Mouse (Mus musculus) layer of hippocampus, adult 11-12 months (tissue): Measurements from ENCODE around the gene Amacr.

Source experiments
- DNase-seq: peaks from one replicate; pipeline ENCODE4 v3.0.0; 2022; ENCODE audit warnings: low spot score

The Amacr gene

DNA sequence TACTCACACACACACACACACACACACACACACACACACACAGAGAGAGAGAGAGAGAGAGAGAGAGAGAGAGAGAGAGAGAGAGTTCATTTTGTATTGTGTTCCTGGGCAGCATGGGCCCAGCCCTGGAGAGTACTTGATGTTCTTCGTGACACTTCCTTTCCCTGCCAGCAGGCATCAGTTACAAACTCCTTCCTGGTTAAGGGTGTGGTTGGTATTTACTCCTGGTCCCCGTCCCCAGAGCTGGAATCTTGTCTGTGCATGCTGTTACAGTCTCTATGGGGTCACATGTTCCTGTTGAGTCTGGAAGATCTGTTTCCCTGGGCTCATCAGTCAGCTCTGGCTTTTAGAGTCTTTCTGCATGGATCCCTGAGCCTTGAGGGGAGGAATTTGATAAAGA lies 8.9 kb downstream of the Amacr start:
- DNase-seq, result no peak

DNA sequence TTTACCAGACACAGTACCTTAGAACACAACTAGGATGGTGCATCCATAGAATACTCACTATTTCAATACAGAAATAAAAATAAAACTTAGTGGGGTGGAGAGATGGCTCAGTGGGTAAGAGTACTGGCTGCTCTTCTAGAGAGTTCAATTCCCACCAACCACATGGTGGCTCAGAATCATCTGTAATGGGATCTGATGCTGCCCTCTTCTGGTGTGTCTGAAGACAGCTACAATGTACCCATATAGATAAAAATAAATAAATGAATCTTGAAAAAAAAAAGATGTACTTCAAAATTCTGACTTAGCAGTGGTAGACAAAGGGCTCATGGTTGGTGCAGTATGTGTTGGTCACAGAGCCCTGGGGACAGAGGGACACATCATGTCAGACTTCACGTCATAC lies 10.0 kb downstream of the Amacr start:
- DNase-seq, result no peak

DNA sequence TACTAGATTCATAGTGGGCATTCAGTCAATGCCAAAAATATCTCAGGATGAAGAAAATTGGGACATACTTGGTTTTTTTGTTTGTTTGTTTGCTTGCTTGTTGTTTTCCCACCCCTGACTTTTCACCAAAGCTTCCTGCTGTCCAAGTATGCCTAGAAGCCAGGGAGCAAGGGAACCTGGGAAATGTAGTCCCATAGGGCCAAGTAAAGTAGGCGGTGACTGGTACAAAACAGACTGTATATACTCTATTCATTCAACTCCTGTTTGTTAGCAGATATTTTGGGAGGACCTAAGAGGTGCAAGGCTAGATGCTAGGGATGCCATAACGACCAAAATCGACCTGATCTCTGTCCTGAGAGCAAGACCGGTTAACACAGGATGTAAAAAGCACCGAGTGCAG lies 18.3 kb downstream of the Amacr start:
- DNase-seq, result no peak

DNA sequence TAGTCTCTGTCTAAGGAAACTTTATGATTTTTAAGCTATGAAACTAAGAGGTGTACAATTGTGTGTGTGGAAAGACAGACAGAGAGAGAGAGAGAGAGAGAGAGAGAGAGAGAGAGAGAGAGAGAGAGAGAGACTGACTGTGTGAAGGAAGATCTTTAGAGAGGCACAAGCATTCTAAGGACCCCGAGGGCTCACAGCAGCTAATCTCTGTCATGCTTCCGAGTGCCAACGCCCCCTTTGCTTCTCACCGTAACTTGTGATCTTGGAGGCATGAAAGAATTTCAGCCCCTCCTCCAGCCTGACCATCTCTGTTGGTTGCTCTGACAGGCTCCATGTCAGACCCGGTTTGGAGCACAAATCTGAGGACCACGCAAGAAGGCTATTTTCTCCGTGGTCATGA lies 18.9 kb downstream of the Amacr start, which contains the start of gene Slc45a2:
Slc45a2 (plus strand) TSS at position 301 of the 400 bp plus-strand sequence.
- no peak for DNase-seq

DNA sequence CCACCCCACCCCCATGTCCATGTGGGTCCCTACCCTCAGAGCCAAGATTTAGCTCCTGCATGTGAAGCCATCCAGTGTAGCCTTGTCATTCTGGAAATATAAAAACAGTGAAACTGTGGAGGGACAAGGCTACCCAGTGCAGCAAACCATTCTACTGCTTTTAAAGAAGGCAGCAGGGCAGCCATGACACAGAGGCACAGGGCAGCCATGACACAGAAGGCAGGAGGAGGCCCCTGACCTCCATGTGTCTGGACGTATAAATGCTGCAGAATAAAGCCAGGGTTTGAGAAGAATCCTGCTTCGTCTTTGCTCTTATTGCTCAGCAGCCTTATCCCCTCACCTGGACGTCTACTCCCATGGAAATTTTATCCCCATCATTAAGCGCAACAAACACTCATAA lies 22.2 kb downstream of the Amacr start:
- DNase-seq, result no peak

DNA sequence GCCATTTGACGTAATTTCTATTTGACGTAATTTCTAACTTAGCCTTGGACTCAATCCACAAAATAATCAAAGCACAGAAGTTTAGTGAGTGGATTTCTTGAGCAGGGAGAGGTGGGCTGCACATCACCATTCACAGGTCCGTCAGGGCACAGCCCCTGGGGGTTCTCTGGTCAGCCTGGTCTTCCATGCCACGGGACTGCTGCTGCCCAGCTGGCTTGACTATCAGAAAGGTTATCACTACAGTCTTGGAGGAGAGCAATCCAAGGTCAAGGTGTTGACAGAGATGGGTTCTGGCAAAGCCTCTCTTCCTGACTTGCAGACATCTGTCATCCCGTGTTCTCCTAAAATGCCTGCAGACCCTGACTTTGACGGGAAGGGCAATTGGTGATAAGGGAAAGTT lies 23.1 kb downstream of the Amacr start:
- no peak for DNase-seq

DNA sequence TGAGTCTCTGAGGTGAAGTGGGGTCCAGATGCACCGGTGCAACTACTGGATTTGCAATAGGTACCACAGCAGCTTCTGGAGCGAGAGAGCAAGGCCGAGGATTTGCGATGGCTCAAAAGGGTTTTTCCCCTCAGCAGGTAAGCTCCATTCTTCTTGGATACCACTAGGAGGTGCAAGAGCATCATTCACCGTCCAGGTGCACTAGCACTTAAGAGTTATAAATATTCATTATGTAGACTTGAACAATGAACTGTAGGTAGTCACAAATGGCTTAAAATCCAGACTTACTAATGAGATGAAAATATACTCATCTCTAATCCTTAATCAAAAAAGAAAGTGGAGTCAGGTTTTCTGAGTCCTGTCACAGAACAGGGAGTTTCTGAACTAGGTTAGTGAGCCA lies 27.2 kb downstream of the Amacr start:
- DNase-seq, result no peak

DNA sequence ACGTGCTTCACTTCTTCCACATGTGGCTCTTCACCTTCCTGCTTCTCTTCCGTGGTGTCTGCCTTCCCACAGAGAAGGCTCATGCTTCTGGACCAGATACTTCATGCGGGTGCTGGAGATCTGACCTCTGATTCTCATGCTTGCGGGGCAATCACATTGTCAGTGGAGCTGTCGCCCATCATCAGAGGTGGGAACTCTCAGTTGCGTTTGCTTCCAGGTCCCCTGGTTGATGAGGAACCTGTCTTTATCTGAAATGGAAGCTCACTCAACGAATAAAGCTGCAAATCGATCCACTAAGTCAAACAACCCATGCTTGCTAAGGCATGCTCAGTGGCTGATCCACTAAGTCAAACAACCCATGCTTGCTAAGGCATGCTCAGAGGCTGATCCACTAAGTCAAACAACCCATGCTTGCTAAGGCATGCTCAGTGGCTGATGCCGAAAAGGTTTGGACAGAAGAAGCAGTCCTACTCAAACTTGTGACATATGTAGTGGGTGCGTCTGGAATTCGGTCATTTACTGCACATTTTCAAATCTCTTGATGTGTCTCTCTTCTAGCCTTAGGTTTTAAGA lies 29.5 kb downstream of the Amacr start:
- no peak for DNase-seq

DNA sequence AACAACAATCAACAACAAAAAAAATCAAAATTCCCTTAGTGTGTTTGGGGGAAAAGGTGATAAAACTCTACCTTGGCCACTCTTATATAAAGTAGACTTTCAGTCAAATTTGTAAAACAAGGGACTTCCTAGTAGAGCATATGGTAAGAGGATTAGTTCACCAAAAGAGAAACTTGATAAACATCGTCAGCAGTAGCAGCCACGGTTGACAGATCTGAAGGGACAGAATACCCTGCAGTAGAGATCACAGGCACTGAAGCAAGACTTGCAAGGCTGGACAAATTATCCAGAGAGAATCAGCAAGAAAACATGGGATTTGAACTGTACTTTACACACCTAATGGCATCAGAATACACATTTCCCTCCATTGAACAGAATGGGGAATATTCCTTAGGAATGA lies 33.4 kb downstream of the Amacr start:
- no peak for DNase-seq

DNA sequence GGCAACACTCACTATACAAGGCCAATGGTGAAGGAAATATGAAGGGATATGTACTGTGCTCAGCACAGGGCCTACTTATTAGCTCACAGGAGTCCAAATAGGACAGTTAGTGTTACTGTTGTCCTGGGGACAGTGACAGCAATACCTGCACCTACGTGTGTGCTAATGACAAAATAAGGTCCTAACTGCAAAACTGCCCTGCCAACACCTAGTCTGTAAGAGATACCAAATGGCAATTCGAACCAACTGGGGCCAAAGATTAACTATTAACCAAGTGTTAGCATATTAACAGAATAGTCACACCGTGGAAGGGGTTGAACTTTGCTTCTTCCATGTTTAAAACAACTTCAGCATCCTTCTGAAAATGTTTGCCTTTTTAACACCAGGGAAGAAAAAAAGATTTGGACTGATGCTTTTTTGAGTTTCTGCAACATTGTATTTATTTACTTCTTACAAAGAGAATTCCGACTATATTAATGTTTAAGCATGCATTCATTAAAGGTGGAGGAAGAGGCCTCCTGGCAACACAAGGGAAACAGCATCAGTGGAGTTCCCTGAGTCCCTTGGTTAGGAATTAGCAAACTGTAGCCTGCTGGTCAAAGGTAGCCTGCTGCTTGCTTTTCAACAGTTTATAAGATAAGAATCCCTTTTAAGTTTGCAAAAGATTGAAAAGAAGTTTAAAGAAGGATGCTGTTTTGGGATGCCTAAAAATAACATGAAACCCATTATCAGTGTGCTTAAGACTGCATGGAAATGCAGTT lies 45.4 kb downstream of the Amacr start:
- no peak for DNase-seq

DNA sequence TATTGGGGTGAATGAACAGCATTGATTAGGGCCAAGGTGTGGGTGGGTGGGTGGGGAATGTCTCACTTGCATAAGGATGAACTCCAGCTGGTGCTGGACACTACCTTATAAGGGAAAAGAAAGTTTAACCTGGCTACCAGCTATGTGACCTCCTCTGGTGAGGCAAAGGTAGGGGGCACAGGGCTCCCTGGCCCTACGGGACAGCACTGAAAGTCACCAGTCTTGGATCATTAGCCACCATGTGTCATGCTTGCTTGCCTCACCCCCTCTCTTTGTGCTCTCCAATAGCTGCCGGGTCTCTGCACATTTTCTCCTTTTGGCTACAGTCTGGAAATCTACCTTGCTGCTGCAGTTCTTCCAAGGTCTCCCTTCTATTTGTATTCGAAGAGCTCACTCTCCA lies 48.6 kb downstream of the Amacr start:
- DNase-seq, result no peak

DNA sequence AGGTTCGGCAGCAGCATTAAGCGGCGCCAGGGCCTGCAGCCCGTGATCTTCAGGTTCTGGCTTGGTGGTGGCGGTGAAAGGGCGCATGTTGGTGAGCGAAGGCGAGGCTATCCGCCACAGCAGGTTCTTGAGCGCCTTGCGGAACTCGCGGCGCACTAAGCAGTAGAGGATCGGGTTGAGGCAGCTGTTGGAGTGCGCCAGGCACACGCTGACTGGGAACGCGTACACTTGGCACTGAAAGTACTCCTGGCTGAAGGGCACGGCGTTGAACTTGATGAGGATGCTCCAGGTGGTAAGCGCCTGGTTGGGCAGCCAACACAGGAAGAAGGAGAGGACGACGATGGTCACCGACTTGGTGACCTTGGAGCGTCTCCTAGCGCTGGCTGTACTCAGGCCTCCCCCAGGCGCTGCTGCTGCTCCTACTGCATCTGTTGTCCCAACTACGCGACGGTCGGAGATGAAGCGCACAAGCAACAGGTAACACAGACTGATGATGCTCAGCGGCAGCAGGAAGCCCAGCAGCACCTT lies 54.5 kb downstream of the Amacr start:
- DNase-seq, result no peak

DNA sequence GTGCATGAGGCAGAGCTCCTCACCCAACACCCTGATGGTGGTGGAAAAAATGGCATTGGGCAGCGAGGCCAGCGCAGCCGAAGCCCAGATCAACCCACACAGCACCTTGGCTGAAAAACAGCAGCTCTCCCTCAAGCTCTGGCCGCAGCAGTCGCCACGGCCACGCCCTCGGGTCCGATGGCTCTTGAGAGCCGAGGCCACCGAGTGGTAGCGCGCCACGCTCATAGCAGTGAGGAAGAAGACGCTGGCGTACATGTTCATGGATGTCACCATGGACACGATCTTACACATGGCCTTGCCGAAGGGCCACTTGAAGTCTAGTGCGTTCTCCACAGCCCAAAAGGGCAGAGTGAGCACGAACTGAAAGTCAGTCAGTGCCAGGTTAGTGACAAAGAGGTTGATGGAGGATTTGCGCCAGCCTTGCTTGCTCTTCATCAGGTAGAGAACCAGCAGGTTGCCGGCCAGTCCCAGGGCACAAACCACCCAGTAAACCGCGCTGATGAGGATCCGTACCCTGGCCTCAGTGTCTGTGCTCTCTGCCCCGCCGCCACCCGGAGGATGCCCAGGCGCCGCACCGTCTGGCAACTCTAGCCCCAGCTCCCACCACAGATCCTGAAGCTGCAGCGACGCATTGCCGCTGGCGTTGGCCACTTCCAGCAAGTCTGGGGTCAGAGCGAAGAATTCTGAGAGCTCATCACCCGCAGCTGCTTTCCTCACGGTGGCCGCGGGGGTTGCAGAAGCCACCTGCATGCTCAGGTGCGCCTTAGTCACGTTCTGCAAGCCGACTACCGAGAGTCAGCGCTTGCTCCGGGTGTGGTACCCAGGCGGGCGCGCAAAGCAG lies 55.2 kb downstream of the Amacr start:
- DNase-seq, result no peak

DNA sequence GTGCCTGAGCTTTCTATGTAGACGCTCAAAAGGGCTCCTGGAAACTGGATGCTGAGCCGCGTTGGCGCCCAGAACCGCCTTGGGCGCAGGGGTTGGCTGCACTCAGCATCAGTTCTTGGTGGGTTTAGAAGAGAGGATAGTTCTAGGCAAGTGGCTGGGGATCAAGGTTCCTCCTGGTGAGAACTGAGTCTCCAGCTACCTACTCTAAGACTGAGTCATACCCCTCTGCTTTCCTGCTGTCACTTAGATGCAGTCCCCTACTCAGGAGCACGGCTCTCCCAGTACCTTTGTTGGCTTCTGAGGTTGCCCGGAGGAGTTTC lies 55.8 kb downstream of the Amacr start:
- no peak for DNase-seq

DNA sequence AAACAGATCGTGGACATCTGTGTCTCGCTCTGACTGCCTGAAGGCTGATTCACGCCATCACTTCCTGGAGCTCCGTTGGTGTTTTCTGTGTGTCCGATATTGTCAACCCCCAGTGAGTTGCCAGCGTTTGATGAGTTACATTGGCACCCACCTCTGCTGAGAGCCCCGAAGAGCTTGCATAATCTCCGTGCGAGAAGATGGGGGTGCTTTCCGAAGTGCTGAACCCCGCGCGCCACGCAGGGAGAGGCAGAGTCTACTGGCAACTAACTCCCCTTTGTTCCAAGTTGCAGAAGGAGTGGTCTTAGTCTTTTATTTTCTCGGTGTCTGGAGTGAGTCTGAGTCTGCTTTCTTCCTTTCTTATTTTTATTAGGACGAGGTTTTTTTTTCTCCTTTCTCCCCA lies 56.2 kb downstream of the Amacr start, which contains the start of gene Rxfp3:
Rxfp3 (minus strand) TSS at position 281 of the 400 bp plus-strand sequence.
- no peak for DNase-seq

DNA sequence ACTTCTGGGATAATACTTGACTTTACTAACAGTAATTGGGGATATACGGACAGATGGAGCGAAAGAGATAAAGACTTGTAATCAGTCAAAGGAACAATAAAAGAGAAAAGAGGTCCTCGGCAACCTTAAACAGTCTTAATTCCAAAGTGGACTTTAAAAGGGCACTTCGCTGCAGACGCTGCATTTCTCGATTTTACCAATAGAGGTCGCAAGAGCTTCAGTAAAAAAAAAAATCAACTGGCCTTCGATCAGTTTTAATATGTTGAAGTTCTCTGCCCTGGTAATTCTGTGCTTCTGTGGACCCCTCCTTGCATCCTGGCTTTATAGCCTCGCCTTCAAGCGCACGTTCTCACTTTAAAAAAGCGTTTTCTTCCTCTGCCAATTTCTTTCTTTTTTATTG lies 56.9 kb downstream of the Amacr start:
- DNase-seq, result peak; percentile 31

DNA sequence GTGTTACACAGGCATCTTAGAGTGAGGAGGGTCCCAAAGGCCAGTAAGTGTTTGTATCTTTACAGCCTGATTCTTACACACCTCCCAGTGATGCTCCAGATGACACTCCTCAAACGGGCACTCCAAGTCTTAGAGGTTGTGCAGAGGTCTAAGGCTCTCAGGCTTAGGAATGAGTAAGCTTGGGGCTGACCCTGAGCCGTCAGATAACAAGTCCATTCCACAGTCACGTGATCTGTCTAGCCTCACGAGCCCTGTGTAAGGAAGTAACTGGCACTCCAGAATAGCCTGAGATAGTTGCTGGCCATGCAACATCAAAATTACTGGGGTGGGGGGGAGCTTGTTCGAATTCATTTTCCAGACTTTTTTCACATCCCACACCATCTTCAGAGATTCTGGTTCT lies 58.5 kb downstream of the Amacr start:
- no peak for DNase-seq

DNA sequence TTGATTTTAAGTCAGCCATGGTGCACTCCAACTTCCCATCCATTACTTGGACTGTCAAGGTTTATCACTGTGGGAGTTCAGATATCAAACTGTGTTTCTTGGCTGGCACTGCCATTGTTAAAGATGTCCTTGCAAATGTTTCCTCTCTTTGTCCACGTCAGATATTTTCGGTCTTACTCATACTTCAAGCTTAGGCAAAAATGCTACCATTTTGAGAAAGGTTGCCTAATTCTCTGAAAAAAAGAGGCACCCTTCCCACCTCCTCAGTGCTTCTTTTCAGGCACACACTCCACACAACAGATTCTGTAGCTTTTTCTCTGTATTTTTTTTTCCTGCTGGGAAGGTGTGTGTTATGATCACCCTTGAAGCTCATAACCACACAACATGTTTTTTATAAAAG lies 59.7 kb downstream of the Amacr start:
- DNase-seq, result no peak

DNA sequence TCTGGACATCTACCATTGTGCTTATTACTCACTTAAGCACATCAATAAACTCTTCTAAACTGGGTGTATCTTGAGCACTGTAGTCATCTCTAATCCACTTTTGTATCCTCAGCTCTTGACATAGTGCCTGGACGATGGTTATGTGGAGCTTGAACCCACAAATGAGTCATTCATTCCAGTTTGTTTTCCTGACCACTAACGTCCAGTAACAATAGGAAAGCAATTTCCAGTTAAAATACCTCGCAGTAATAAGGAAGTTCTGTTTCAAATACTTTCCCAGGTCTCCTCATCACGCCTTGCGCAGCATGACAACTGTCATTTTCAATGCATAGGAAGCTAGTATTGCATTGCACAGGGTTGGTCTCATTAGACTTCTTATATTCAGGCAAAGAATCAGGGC lies 61.3 kb downstream of the Amacr start:
- DNase-seq, result no peak
